Mouse (Mus musculus): Measurements from ENCODE around the gene Gm21953.
"Not testable (repeated sequence)": the region's sequence is repeated elsewhere in the genome, so short reads cannot be mapped to it uniquely, and the experiment has no call there.

Gene Gm21953

GRCm38 (mm10) chr4:42293967-42294366 lies at the start of gene Gm21953:
Gene Gm21953 (plus strand): TSS chr4:42294267.
- in situ Hi-C loops (cut with MboI; ENCODE audit: low pct_unique_long_range_greater_than_20kb in 1 of 2, low sequenced_read_pairs in 2 of 2, unreplicated experiment in 1 of 2) = not testable (repeated sequence)

DNA sequence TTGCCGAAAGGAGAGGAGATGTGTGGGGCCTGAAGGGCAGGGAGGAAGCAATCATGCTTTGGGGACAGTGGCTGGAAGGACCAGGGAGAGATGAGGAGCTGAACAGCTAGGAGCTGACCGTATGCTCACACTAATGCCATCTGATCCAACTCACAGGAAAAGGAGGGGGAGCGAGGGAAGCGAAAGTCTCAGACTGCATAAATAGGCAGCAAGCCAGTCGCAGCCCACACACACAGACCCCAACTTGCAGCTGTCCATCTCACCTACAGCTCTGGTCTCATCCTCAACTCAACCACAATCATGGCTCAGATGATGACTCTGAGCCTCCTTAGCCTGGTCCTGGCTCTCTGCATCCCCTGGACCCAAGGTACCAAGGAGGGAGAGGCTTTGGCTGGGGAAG lies 38.6 kb upstream of the Gm21953 start, which contains the start of gene Ccl21b:
Gene Ccl21b, plus strand, starts transcription at position 301 of the 400 bp plus-strand sequence.
- in situ Hi-C loops (cut with MboI; ENCODE audit: low pct_unique_long_range_greater_than_20kb in 1 of 2, low sequenced_read_pairs in 2 of 2, unreplicated experiment in 1 of 2) = not testable (repeated sequence)

DNA sequence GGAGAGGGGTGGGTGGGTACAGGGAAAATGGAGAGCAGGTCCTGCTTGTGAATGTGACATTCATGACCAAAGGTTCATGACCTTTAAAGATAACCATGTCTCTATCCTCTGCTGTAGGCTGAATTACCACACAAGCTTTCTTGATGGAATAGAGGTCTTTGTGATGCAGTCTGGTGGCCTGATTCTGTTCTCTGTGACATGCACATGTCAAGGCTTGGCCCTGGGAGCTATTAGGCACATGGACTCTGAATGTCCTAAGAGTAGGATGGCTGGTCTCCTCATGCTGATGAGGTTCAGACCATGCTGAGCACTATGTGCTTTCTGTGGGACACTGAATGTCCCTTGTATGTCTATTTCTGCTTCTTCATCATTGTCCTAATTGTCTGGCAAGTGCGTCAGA lies 24.0 kb downstream of the Gm21953 start, which contains the start of gene Fam205a3:
Gene Fam205a3, plus strand, starts transcription at position 301 of the 400 bp plus-strand sequence.
- in situ Hi-C loops (cut with MboI; ENCODE audit: low pct_unique_long_range_greater_than_20kb in 1 of 2, low sequenced_read_pairs in 2 of 2, unreplicated experiment in 1 of 2) = not testable (repeated sequence)

Data from mouse embryonic stem cell (cell line).